Mouse (Mus musculus) liver, embryonic 11.5 days (tissue): ENCODE results near the gene Rpgrip1l. TPM values are rescaled to one million over a fixed set of nuclear protein-coding genes. Genes with fewer than 3 reads are reported as not detected.

ENCODE experiments used
- ATAC-seq: fragments of 200-750 bp; cut with Nextera tagmentation; replicated peaks from 2 replicates; pipeline ENCODE4 v1.8.0; 2017; ENCODE audit warnings: moderate number of reproducible peaks, mild to moderate bottlenecking, moderate TSS enrichment, moderate library complexity; ENCODE audit not compliant: low FRiP score
- DNase-seq: peaks from one replicate; pipeline ENCODE4 v3.0.0-alpha.2; 2017; ENCODE audit warnings: low spot score
- H3K27ac ChIP-seq: fragments of 300-500 bp; sonication (generic); 2 replicates; pipeline ENCODE4 v1.5.1; 2014; ENCODE audit warnings: mild to moderate bottlenecking, low read depth, low read length, control low read depth
- H3K27me3 ChIP-seq: fragments of 300-500 bp; sonication (generic); replicated peaks from 2 replicates; pipeline ENCODE4 v1.6.1; 2014; ENCODE audit warnings: low read length, mixed read lengths; ENCODE audit not compliant: control insufficient read depth, insufficient read depth
- H3K36me3 ChIP-seq: fragments of 300-500 bp; sonication (generic); 2 replicates; pipeline ENCODE4 v1.6.1; 2014; ENCODE audit warnings: mild to moderate bottlenecking, low read length, moderate library complexity, mixed read lengths; ENCODE audit not compliant: control insufficient read depth, insufficient read depth
- H3K4me1 ChIP-seq: fragments of 300-500 bp; sonication (generic); replicated peaks from 2 replicates; pipeline ENCODE4 v1.6.1; 2014; ENCODE audit warnings: low read length, mixed read lengths; ENCODE audit not compliant: control insufficient read depth, insufficient read depth
- H3K4me2 ChIP-seq: fragments of 300-500 bp; sonication (generic); 2 replicates; pipeline ENCODE4 v1.6.1; 2014; ENCODE audit warnings: mild to moderate bottlenecking, control low read depth, moderate library complexity
- H3K4me3 ChIP-seq: fragments of 300-500 bp; sonication (generic); 2 replicates; pipeline ENCODE4 v1.5.1; 2014; ENCODE audit warnings: low read depth, low read length, control low read depth
- H3K9ac ChIP-seq: fragments of 300-500 bp; sonication (generic); 2 replicates; pipeline ENCODE4 v1.6.1; 2014; ENCODE audit warnings: low read depth, low read length, control low read depth
- H3K9me3 ChIP-seq: fragments of 300-500 bp; sonication (generic); 2 replicates; pipeline ENCODE4 v1.6.1; 2016; ENCODE audit warnings: low read length, inconsistent platforms, mixed read lengths; ENCODE audit not compliant: control insufficient read depth
- WGBS: fragments of 180-500 bp; shearing (Covaris S2); extraction: QIAGEN DNeasy Blood & Tissue Kit; methylation state at CpG from one replicate; pipeline ENCODE4 v1.1.7; 2014; 5-methylcytosine and 5-hydroxymethylcytosine counted together
- polyA plus RNA-seq: library from polyadenylated mRNA; unstranded; fragments of >200 nt; fragmentation: Nextera tagmentation; extraction: Ambion mirVana; gene quantifications from 2 replicates; pipeline ENCODE4 v1.2.1, GENCODE M21; 2014

Rpgrip1l gene
- polyA plus RNA-seq, 1 experiment from 2014 or later = 6.5 TPM

GRCm38 (mm10) chr8:91298672-91299071, 14.4 kb downstream of the Rpgrip1l start:
- no peak overlapping the region for H3K27ac ChIP-seq
- DNase-seq (no peak), ATAC-seq (no peak)
- WGBS = 79% methylated on average over 2 of the region's 2 CpGs
- H3K9me3 ChIP-seq = no peaks in the 10 kb centered on the region
- no peak overlapping the region for H3K4me2 ChIP-seq
- no peak overlapping the region for H3K9ac ChIP-seq
- no peaks in the 10 kb centered on the region for H3K36me3 ChIP-seq
- H3K4me3 ChIP-seq = no peak overlapping the region
- H3K4me1 ChIP-seq = no peaks in the 10 kb centered on the region
- H3K27me3 ChIP-seq = no peaks in the 10 kb centered on the region

- no peak overlapping the region for H3K4me3 ChIP-seq
- H3K4me2 ChIP-seq = no peak overlapping the region
- no peaks in the 10 kb centered on the region for H3K27me3 ChIP-seq
- 92% methylated on average over 5 of the region's 5 CpGs for WGBS
- no peak overlapping the region for H3K27ac ChIP-seq
- no peak for DNase-seq
- no peak for ATAC-seq
- no peak overlapping the region for H3K9ac ChIP-seq
- no peaks in the 10 kb centered on the region for H3K36me3 ChIP-seq
- no peaks in the 10 kb centered on the region for H3K9me3 ChIP-seq
- no peaks in the 10 kb centered on the region for H3K4me1 ChIP-seq
Measured at GRCm38 (mm10) chr8:91295786-91296185, 17.3 kb downstream of the Rpgrip1l start.

GRCm38 (mm10) chr8:91290576-91290975, 22.5 kb downstream of the Rpgrip1l start:
- DNase-seq (no peak), ATAC-seq (no peak)
- no peaks in the 10 kb centered on the region; the same call in 1 of the 2 replicates for H3K4me1 ChIP-seq
- H3K9ac ChIP-seq = no peak overlapping the region
- no peak overlapping the region for H3K4me2 ChIP-seq
- WGBS = 87% methylated on average over 4 of the region's 4 CpGs
- no peaks in the 10 kb centered on the region for H3K9me3 ChIP-seq
- H3K4me3 ChIP-seq = no peak overlapping the region
- no peaks in the 10 kb centered on the region for H3K27me3 ChIP-seq
- H3K36me3 ChIP-seq = no peaks in the 10 kb centered on the region
- no peak overlapping the region for H3K27ac ChIP-seq

GRCm38 (mm10) chr8:91286237-91286636, 26.8 kb downstream of the Rpgrip1l start:
- no peak for ATAC-seq
- no peak overlapping the region for H3K9ac ChIP-seq
- no peak overlapping the region for H3K27ac ChIP-seq
- DNase-seq = no peak
- no peaks in the 10 kb centered on the region; the same call in 1 of the 2 replicates for H3K4me1 ChIP-seq
- no peak overlapping the region for H3K4me3 ChIP-seq
- H3K9me3 ChIP-seq = no peaks in the 10 kb centered on the region
- H3K4me2 ChIP-seq = no peak overlapping the region
- H3K27me3 ChIP-seq = no peaks in the 10 kb centered on the region
- 74% methylated on average over 8 of the region's 8 CpGs for WGBS
- H3K36me3 ChIP-seq = no peaks in the 10 kb centered on the region

GRCm38 (mm10) chr8:91283815-91284214, 29.2 kb downstream of the Rpgrip1l start:
- Histone ChIP-seq H3K27ac (no peak overlapping the region), H3K36me3 (no peaks in the 10 kb centered on the region), H3K4me3 (no peak overlapping the region), H3K27me3 (no peaks in the 10 kb centered on the region), H3K4me2 (no peak overlapping the region), H3K9ac (no peak overlapping the region), H3K4me1 (no peaks in the 10 kb centered on the region; the same call in 1 of the 2 replicates), H3K9me3 (no peaks in the 10 kb centered on the region)
- 86% methylated on average over 1 of the region's 1 CpGs for WGBS
- ATAC-seq = no peak
- no peak for DNase-seq

GRCm38 (mm10) chr8:91282655-91283054, 30.4 kb downstream of the Rpgrip1l start:
- H3K4me2 ChIP-seq = no peak overlapping the region
- 79% methylated on average over 5 of the region's 5 CpGs for WGBS
- no peaks in the 10 kb centered on the region for H3K4me1 ChIP-seq
- no peaks in the 10 kb centered on the region for H3K36me3 ChIP-seq
- H3K4me3 ChIP-seq = no peak overlapping the region
- no peak for DNase-seq
- no peak overlapping the region for H3K9ac ChIP-seq
- no peaks in the 10 kb centered on the region for H3K27me3 ChIP-seq
- H3K27ac ChIP-seq = no peak overlapping the region
- no peak for ATAC-seq
- no peaks in the 10 kb centered on the region for H3K9me3 ChIP-seq

GRCm38 (mm10) chr8:91281545-91281944, 31.5 kb downstream of the Rpgrip1l start:
- WGBS = 66% methylated on average over 8 of the region's 8 CpGs
- peak; percentile 26; the same call in 1 of the 2 replicates for ATAC-seq
- H3K27ac ChIP-seq = no peak overlapping the region

GRCm38 (mm10) chr8:91280467-91281212, 32.4 kb downstream of the Rpgrip1l start:
- ATAC-seq = no peak
- H3K4me1 ChIP-seq = no peaks in the 10 kb centered on the region
- 80% methylated on average over 11 of the region's 11 CpGs for WGBS

More at GRCm38 (mm10) chr8:91281545-91281944, 31.5 kb downstream of the Rpgrip1l start:
- H3K4me2 ChIP-seq = no peak overlapping the region
- H3K4me1 ChIP-seq = no peaks in the 10 kb centered on the region
- no peaks in the 10 kb centered on the region for H3K27me3 ChIP-seq
- H3K9ac ChIP-seq = no peak overlapping the region
- no peak for DNase-seq
- no peaks in the 10 kb centered on the region for H3K9me3 ChIP-seq
- H3K4me3 ChIP-seq = no peak overlapping the region
- H3K36me3 ChIP-seq = no peaks in the 10 kb centered on the region

GRCm38 (mm10) chr8:91278060-91278459, 35.0 kb downstream of the Rpgrip1l start:
- 87% methylated on average over 5 of the region's 5 CpGs for WGBS
- H3K9me3 ChIP-seq = no peaks in the 10 kb centered on the region
- H3K36me3 ChIP-seq = no peaks in the 10 kb centered on the region
- no peak overlapping the region for H3K27ac ChIP-seq
- no peak overlapping the region for H3K4me3 ChIP-seq
- H3K27me3 ChIP-seq = no peaks in the 10 kb centered on the region
- no peaks in the 10 kb centered on the region for H3K4me1 ChIP-seq
- no peak overlapping the region for H3K4me2 ChIP-seq
- ATAC-seq (no peak), DNase-seq (no peak)
- H3K9ac ChIP-seq = no peak overlapping the region

More at GRCm38 (mm10) chr8:91280467-91281212, 32.4 kb downstream of the Rpgrip1l start:
- no peaks in the 10 kb centered on the region for H3K9me3 ChIP-seq
- no peak overlapping the region for H3K4me3 ChIP-seq
- H3K9ac ChIP-seq = no peak overlapping the region
- no peak overlapping the region for H3K4me2 ChIP-seq
- H3K27me3 ChIP-seq = no peaks in the 10 kb centered on the region
- H3K27ac ChIP-seq = no peak overlapping the region
- H3K36me3 ChIP-seq = no peaks in the 10 kb centered on the region
- no peak for DNase-seq
